Mouse (Mus musculus) liver (tissue): ENCODE measurements around the gene Gsta3.

Experiments used
- DNase-seq: peaks from one replicate; pipeline ENCODE4 v3.0.0-alpha.2; 2020; ENCODE audit warnings: mixed read lengths

Gene Gsta3

GRCm38 (mm10) chr1:21304646-21305045 lies 64.3 kb downstream of the Gsta3 start:
- DNase-seq: no peak

DNA sequence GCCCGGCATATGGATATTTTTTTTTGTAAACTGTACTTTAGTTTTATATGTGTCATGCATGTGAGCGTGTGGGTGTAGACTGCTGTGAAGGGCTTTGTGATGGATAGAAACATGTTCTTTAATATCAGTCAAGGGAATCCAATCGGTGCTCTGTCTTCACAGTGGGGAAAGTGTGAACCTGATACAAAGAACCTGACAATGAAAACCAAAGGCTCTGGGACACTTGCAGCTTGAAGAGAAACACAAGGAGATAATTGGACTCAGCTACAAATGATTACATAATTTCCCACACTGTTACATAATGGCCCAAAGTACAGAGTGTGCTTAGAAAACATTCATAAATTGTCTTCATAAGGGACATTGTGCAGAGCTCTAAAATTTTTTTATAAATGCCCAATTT lies 65.1 kb downstream of the Gsta3 start:
- no peak for DNase-seq

DNA sequence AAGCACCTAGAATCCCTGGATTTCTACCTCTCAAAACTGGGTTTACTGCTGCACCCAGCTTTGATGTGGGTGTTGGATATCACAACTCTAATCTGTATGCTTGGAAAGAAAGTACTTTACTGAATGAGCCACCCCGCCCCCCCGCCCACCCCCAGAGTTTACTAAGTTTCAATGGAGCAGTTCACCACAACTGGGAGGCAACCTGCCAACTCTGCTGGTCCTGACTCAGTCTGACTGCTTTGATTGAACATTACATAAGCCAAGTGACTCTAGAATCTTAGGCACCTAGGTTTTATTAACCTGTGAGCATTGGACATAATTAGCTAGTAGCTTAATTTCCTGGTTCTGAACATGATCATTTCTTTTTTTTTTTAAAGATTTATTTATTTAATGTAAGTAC lies 73.9 kb downstream of the Gsta3 start:
- no peak for DNase-seq
